Mouse (Mus musculus): Measurements from ENCODE around the gene Defb33.

GRCm38 (mm10) chr8:20944610-20945009, 52.1 kb downstream of the Defb33 start, which contains the start of gene AY761185:
- TF ChIP-seq GATA1 (IDR thresholded peaks at IDR 0.05; ENCODE audit: borderline replicate concordance, low read length) (no peak), FLI1 (IDR thresholded peaks at IDR 0.05; ENCODE audit: low read length) (no peak)
